Mouse (Mus musculus): ENCODE results near the gene Lrmda.

The Lrmda gene

GRCm38 (mm10) chr14:22255458-22255857 is 235.9 kb downstream of the Lrmda start:
- no peak for DNase-seq (ENCODE audit: low spot score in 2 of 2)

GRCm38 (mm10) chr14:22256274-22256673 is 236.8 kb downstream of the Lrmda start:
- no peak for DNase-seq (ENCODE audit: low spot score in 2 of 2)

- DNase-seq (ENCODE audit: low spot score in 2 of 2): no peak
These were observed 240.0 kb downstream of the Lrmda start for GRCm38 (mm10) chr14:22259376-22260032.

GRCm38 (mm10) chr14:22260033-22260419 is 240.5 kb downstream of the Lrmda start:
- no peak for DNase-seq (ENCODE audit: low spot score in 2 of 2)

DNA sequence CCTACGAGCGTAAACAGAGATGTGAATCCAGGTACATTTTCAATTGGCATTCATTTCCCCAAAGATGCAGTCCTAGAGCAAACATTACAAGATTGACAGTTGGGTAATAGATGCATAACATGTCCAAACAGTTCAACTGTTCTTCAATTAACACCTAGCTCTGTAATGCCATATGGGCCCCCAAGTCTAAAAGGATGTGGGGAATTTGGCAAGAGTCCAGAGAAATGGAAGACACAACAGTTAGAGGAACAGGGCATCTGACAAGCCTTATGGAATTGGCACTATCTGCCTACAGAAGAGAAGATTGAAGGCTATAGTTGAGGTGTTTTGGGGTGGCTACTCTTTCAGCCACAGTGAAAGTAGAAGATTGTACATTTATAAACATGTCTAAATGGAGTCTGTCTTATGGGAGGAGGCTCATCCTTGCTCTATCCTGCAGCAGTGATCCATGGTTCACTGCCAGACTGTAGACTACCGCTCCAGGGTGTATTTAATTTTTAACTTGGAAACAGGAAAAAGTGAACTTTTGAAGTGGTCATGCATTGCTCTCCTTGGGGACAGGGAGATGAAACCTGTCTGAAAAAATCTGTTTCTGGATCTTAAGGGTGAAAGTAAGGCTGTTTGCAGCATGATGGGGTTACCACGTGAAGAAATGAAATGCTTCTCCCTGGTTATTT is 245.9 kb downstream of the Lrmda start:
- no peak for DNase-seq (ENCODE audit: low spot score in 2 of 2)

DNA sequence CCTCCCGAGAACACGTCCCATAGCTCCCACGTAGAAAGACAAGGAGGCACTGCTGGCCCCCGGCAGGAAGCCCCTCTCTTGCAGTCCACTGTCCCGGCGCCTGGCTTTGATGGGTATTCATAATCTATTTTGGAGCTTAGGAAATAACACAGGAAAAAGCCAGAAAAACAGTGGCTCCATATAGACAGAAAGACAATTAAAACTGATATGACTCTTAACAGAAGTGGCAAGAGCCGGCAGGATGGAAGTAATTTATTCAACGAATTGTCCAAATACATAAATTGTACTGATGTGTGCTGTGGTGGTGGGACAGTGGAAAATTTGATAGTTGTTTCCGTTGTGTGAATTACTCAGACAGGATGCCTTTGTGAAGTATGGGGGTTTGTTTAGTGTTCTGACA is 250.3 kb downstream of the Lrmda start:
- DNase-seq (ENCODE audit: low spot score in 2 of 2): no peak

DNA sequence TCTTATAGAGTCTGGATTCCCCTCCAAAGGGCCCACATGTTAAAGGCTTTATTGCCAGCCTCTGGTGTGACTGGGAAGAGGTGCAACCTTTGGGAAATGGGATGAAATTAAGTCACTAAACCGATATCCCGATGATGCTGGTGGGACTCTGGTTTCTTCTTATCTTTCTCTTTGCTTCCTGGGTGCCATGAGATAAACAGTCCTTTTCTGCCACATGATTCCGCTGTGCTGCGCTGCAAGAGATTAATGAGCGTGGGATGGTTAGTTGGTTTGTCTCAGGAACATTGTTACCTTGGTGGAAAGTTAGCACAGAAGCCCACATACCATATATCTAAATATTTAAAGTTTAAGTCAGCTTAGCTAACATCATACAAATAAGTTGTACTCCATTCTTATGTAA is 258.5 kb downstream of the Lrmda start:
- no peak for DNase-seq (ENCODE audit: low spot score in 2 of 2)

- no peak for DNase-seq (ENCODE audit: low spot score in 2 of 2)
These were observed 260.1 kb downstream of the Lrmda start for GRCm38 (mm10) chr14:22279591-22279990.

DNA sequence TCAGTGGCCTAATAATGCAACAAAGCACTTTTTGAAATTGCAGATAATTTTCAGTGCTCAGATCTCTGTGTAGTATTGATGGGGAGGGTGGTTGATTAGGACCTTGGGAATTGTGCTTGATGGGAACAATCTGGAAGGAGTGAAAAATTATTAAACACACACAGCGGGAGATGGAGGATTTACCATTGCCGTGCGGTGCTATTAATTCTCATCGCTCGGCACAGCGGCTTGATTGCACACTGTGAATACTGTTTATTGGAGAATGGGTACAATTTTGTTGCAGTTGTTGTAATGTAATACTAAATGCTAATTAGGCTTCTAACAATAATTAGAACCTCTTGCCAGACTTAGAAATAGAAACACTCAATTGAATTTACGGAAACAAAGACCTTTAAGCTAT is 262.1 kb downstream of the Lrmda start:
- DNase-seq (ENCODE audit: low spot score in 2 of 2): no peak

- DNase-seq (ENCODE audit: low spot score in 2 of 2): no peak
These were observed 263.3 kb downstream of the Lrmda start for GRCm38 (mm10) chr14:22282847-22283246.

DNA sequence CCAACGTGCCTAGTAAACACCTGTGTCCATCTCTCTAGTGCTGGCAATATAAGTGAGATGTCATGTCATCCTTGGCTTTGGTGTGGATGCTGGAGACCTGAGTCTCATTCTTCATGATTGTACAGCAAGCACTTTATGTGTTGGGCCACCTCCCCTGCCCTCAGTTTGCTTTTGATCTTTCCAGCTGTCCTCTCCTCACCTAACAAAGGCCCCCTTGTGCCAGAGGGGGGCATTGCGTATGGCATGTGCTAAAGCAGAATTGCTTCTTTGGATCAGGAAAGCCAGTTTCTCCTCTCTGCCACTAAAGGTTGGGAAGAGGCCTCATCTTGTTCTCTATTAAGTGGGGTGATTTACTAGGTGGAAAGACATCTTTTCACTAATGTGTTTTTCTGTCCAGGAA is 264.2 kb downstream of the Lrmda start:
- DNase-seq (ENCODE audit: low spot score in 2 of 2): no peak

- DNase-seq (ENCODE audit: low spot score in 2 of 2): no peak
These were observed 265.5 kb downstream of the Lrmda start for GRCm38 (mm10) chr14:22284823-22285517.

DNA sequence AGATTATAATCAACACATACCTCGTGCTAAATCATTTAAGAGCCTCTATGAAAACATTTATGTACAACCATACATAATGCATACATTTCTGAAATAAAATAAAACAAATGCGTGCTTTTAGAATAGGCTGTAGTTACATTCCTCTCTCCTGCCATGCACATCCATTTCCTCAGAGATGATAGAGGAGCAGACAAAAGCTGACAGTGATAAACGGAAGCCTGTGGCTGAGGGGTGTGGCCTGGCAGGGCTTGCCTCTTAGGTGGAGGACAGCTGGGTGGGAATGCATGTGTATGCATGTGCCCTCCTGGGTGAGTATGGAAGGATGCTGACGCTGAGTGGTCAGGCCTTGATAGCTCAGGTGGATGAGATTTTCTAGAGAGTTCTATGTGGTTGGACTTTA is 266.3 kb downstream of the Lrmda start:
- DNase-seq (ENCODE audit: low spot score in 2 of 2): no peak

GRCm38 (mm10) chr14:22288179-22288578 is 268.7 kb downstream of the Lrmda start:
- no peak for DNase-seq (ENCODE audit: low spot score in 2 of 2)

DNA sequence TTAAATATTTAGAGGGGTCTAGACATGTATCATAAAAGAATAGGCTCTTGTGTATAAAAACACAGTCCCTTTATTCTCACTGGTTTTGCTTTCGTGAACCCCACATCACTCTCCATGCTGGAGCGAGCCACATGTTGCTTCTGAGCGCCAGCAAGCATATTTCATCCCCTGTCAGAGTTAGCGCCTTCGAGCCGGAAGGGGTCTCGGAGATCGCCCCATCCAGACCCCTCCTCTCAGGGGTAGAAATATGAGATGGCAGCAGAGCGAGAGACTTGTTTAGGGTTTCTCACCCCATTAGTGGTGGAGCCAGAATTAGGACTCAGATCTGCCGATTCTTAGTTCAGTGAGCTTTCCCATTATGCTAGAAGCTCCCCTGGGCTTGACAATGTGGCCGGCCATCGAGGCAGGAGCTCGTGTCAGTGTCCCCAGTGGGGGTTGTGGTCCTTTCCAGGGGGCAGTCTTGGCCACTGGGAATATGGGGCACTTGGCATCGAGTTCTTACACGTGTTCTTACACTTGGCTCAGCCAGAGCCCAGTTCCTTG is 269.9 kb downstream of the Lrmda start:
- DNase-seq (ENCODE audit: low spot score in 2 of 2): no peak

GRCm38 (mm10) chr14:22294371-22294770 is 274.9 kb downstream of the Lrmda start:
- no peak for DNase-seq (ENCODE audit: low spot score in 2 of 2)

DNA sequence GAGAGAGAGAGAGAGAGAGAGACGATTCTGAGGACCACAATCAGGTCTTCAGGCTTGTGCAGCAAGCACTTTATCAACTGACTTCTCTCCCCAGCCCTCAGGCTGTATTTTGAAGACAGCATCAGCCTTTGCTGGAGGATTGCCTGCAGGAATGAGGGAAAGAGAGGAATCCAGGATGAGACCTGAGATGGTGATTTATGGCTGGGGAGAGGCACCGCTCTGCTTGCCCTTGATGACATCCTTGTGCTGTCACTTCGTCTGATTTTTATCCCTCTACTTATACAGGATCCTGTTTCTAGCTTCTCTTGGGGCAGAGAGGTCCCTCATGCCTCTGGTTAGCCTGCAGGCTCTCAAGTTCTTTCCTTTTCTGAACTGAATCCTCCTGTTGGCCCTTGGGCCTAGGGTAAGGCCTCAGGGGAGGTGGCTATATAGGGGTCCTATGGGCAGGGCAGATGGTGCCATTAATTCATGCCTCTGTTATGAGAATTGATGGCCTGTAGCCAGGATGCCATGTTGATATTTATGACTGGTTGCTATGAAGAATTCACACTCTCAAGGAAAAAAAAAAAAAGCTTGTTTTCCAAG is 277.2 kb downstream of the Lrmda start:
- no peak for DNase-seq (ENCODE audit: low spot score in 2 of 2)

- no peak for DNase-seq (ENCODE audit: low spot score in 2 of 2)
These were observed 287.2 kb downstream of the Lrmda start for GRCm38 (mm10) chr14:22306759-22307158.

DNA sequence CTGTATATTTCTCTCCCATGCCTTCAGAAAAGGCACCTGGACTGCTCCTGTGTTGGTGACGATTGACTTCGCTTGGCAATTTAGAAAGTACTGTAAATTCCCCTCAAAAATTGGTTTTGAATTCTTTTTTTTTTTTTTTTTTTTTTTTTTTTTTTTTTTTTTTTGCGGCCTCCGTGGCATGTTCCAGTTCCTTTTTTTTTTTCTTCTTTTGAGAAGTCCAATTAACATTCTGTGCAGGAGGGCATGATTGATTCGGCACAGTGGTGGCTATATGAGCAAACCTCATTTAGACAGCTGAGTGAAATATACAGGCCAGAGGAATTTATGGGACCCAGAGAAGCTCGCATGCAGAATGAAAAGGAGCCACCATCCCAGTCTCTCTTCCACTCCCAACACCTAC is 288.5 kb downstream of the Lrmda start:
- no peak for DNase-seq (ENCODE audit: low spot score in 2 of 2)

DNA sequence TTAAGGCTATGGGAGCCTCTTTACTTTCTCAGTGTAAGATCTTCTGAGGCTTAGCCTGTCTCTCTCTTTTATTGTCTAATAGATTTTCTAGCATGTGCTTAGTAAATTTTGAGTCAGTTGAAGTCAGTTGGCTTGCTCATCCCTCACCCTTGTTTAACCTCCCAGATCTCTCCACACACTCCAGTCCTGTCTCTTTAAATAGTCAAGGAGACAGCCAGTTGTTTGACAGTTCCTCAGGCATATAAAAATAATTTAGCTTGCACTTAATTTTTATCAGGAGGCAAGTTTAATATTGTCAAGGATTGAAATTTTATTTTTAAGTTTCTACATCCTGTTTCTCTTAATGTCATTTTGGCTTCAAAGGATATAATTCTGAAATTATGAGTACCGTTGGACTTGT is 303.5 kb downstream of the Lrmda start:
- no peak for DNase-seq (ENCODE audit: low spot score in 2 of 2)

- no peak for DNase-seq (ENCODE audit: low spot score in 2 of 2)
These were observed 304.2 kb downstream of the Lrmda start for GRCm38 (mm10) chr14:22323530-22324292.

Data from frontal cortex, postnatal 10 days (tissue).